Mouse (Mus musculus) lung, adult 2 months (tissue): ENCODE results near the gene Sgcd.

Source experiments
- CTCF ChIP-seq: fragments of 200-500 bp; IDR thresholded peaks from 2 replicates; pipeline ENCODE4 v1.5.1; 2011; ENCODE audit warnings: mild to moderate bottlenecking, low read length, control low read depth; ENCODE audit not compliant: insufficient read depth
- POLR2A ChIP-seq: fragments of 200-500 bp; IDR thresholded peaks from 2 replicates; pipeline ENCODE4 v1.6.1; 2011; ENCODE audit warnings: low read depth, mild to moderate bottlenecking, control low read depth, low read length, borderline replicate concordance; ENCODE audit errors: extremely low read depth

GRCm38 (mm10) chr11:47568488-47568887 is 420.3 kb downstream of the Sgcd start:
- TF ChIP-seq POLR2A (no peak), CTCF (no peak)
